Mouse (Mus musculus) heart, embryonic 15.5 days (tissue): ENCODE measurements around the gene Tdrkh. TPM values are rescaled to one million over a fixed set of nuclear protein-coding genes. Genes with fewer than 3 reads are reported as not detected.

Experiments used
- ATAC-seq: fragments of 200-750 bp; cut with Nextera tagmentation; replicated peaks from 2 replicates; pipeline ENCODE4 v1.8.0; 2017; ENCODE audit warnings: low read depth, moderate TSS enrichment; ENCODE audit not compliant: insufficient number of reproducible peaks, insufficient read depth, low FRiP score
- H3K27ac ChIP-seq: fragments of 300-500 bp; sonication (generic); 2 replicates; pipeline ENCODE4 v1.5.1; 2015; ENCODE audit warnings: mild to moderate bottlenecking, inconsistent platforms
- H3K27me3 ChIP-seq: fragments of 300-500 bp; sonication (generic); 2 replicates; pipeline ENCODE4 v1.6.1; 2015; ENCODE audit warnings: inconsistent platforms
- H3K36me3 ChIP-seq: fragments of 300-500 bp; sonication (generic); 2 replicates; pipeline ENCODE4 v1.6.1; 2015; ENCODE audit warnings: mild to moderate bottlenecking, inconsistent platforms
- H3K4me1 ChIP-seq: fragments of 300-500 bp; sonication (generic); replicated peaks from 2 replicates; pipeline ENCODE4 v1.6.1; 2015; ENCODE audit warnings: inconsistent platforms
- H3K4me2 ChIP-seq: fragments of 300-500 bp; sonication (generic); 2 replicates; pipeline ENCODE4 v1.6.1; 2015; ENCODE audit warnings: inconsistent platforms, mild to moderate bottlenecking, moderate library complexity
- H3K4me3 ChIP-seq: fragments of 300-500 bp; sonication (generic); 2 replicates; pipeline ENCODE4 v1.5.1; 2015; ENCODE audit warnings: mild to moderate bottlenecking, inconsistent platforms
- H3K9ac ChIP-seq: fragments of 300-500 bp; sonication (generic); 2 replicates; pipeline ENCODE4 v1.6.1; 2015; ENCODE audit warnings: mild to moderate bottlenecking, inconsistent platforms
- H3K9me3 ChIP-seq: fragments of 300-500 bp; sonication (generic); replicated peaks from 2 replicates; pipeline ENCODE4 v1.6.1; 2016; ENCODE audit warnings: inconsistent platforms
- WGBS: fragments of 180-500 bp; shearing (Covaris S2); methylation state at CpG from one replicate; pipeline ENCODE4 v1.1.7; 2015; ENCODE audit warnings: mixed read lengths; 5-methylcytosine and 5-hydroxymethylcytosine counted together
- polyA plus RNA-seq: library from polyadenylated mRNA; unstranded; fragments of >200 nt; fragmentation: Nextera tagmentation; extraction: Ambion mirVana; gene quantifications from 2 replicates; pipeline ENCODE4 v1.2.1, GENCODE M21; 2015

Tdrkh gene
- polyA plus RNA-seq, 1 experiment from 2014 or later = 10.0 TPM

DNA sequence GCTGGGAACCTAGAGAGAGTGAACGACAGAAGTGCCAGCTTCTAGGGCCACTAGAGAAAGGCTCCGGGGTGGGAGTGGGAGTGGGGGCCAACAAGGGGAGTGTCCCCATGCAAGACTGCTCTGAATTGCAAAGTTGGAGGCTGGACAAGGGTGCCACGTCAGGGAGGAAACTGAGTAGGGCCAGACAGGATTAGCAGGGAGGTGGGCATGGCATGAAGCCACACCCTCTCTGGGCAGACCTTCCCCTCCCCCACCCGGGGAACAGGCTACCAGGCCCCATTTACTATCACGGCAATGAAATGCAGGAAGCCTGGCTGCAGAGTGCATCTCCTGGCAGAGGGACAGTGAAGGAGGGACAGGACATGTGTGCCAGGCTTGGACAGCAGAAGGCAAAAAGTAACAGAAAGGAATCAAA is 39.5 kb upstream of the Tdrkh start:
- peaks cover 31% of the 10 kb centered on the region for H3K4me1 ChIP-seq
- 3% methylated on average over 5 of the region's 5 CpGs for WGBS
- no peaks in the 10 kb centered on the region for H3K36me3 ChIP-seq
- H3K27me3 ChIP-seq = peaks cover 37% of the 10 kb centered on the region
- H3K27ac ChIP-seq = no peak overlapping the region
- ATAC-seq = peak; percentile 58
- no peaks in the 10 kb centered on the region for H3K9me3 ChIP-seq
- H3K4me2 ChIP-seq = peak overlapping the region; percentile 71
- H3K4me3 ChIP-seq = peak overlapping the region; percentile 48
- H3K9ac ChIP-seq = peak overlapping the region; percentile 52

- Histone ChIP-seq H3K4me3 (no peak overlapping the region), H3K4me1 (peaks cover 31% of the 10 kb centered on the region), H3K27me3 (peaks cover 39% of the 10 kb centered on the region), H3K27ac (no peak overlapping the region), H3K9me3 (no peaks in the 10 kb centered on the region), H3K9ac (no peak overlapping the region), H3K4me2 (no peak overlapping the region), H3K36me3 (no peaks in the 10 kb centered on the region)
- ATAC-seq = no peak
Observed at GRCm38 (mm10) chr3:94374636-94375035, 38.4 kb upstream of the Tdrkh start.

- 67% methylated on average over 2 of the region's 2 CpGs for WGBS
- H3K9me3 ChIP-seq = no peaks in the 10 kb centered on the region
- H3K36me3 ChIP-seq = no peaks in the 10 kb centered on the region
- H3K4me3 ChIP-seq = no peak overlapping the region
- no peak overlapping the region for H3K27ac ChIP-seq
- H3K9ac ChIP-seq = no peak overlapping the region
- peaks cover 31% of the 10 kb centered on the region for H3K4me1 ChIP-seq
- peaks cover 39% of the 10 kb centered on the region for H3K27me3 ChIP-seq
- H3K4me2 ChIP-seq = no peak overlapping the region
- ATAC-seq = no peak
Observed at GRCm38 (mm10) chr3:94375146-94375545, 37.9 kb upstream of the Tdrkh start.

GRCm38 (mm10) chr3:94375861-94376260 is 37.2 kb upstream of the Tdrkh start:
- no peaks in the 10 kb centered on the region for H3K9me3 ChIP-seq
- no peak overlapping the region for H3K4me3 ChIP-seq
- H3K9ac ChIP-seq = no peak overlapping the region
- H3K27me3 ChIP-seq = peaks cover 41% of the 10 kb centered on the region
- peaks cover 31% of the 10 kb centered on the region for H3K4me1 ChIP-seq
- H3K4me2 ChIP-seq = no peak overlapping the region
- ATAC-seq = no peak
- no peaks in the 10 kb centered on the region for H3K36me3 ChIP-seq
- no peak overlapping the region for H3K27ac ChIP-seq
- 50% methylated on average over 5 of the region's 5 CpGs for WGBS

DNA sequence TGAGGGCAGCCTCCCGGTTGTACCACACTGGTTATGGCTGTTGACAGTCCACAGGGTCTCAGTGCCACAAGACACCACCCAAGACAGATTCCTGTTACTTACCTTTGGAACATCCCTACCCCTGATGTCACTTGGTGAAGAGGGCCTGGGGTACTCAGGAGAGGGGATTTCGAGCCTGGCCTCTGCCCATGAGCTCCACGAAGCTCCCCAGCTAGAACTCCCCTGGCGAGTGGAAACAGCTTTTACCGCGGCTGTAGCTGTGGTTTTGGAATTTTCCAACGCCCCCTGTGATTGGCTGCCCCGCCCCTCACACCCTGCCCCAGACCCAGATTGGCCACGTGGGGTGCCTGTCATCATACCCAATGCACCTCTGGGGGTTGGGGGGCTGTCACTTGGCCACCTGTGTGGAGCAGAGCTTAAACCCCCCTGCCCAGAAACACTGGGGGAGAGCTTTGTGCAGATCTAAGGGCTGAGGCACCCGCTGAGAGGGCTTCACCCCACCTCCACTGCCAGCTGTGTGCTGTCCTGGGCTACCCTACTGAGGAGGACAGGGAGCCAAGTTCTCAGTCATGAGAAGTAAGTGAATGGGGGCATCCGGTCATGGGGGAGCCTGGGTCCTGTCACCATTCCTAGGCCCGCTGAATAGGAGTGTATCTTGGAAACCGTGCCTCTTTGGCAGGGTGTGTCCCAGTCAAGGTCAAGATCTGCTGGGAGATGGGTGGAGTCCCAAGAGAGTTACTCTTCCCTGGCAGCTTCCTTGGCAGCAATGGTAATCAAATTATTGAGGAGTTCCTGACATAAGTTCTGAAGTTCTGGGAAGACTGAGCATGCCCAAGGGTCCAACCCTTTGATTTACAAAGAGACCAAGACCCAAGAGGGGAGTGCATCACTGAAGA is 35.8 kb upstream of the Tdrkh start:
- no peaks in the 10 kb centered on the region for H3K36me3 ChIP-seq
- H3K9ac ChIP-seq = no peak overlapping the region
- peaks cover 21% of the 10 kb centered on the region for H3K4me1 ChIP-seq
- no peak for ATAC-seq
- no peak overlapping the region for H3K4me3 ChIP-seq
- no peak overlapping the region for H3K27ac ChIP-seq
- 13% methylated on average over 13 of the region's 13 CpGs for WGBS
- no peak overlapping the region for H3K4me2 ChIP-seq
- peaks cover 41% of the 10 kb centered on the region for H3K27me3 ChIP-seq
- H3K9me3 ChIP-seq = no peaks in the 10 kb centered on the region

- Histone ChIP-seq H3K4me3 (no peak overlapping the region), H3K9me3 (no peaks in the 10 kb centered on the region), H3K4me2 (no peak overlapping the region), H3K9ac (no peak overlapping the region), H3K27me3 (peaks cover 34% of the 10 kb centered on the region), H3K4me1 (no peaks in the 10 kb centered on the region), H3K36me3 (no peaks in the 10 kb centered on the region), H3K27ac (no peak overlapping the region)
- WGBS = 17% methylated on average over 9 of the region's 9 CpGs
- ATAC-seq = no peak
Observed at GRCm38 (mm10) chr3:94379831-94380510, 33.1 kb upstream of the Tdrkh start.

GRCm38 (mm10) chr3:94382308-94382707 is 30.8 kb upstream of the Tdrkh start:
- no peaks in the 10 kb centered on the region for H3K36me3 ChIP-seq
- H3K4me1 ChIP-seq = no peaks in the 10 kb centered on the region
- no peak overlapping the region for H3K27ac ChIP-seq
- WGBS = 59% methylated on average over 5 of the region's 5 CpGs
- no peak overlapping the region for H3K4me3 ChIP-seq
- H3K9ac ChIP-seq = no peak overlapping the region
- no peaks in the 10 kb centered on the region for H3K9me3 ChIP-seq
- no peak overlapping the region for H3K4me2 ChIP-seq
- peaks cover 12% of the 10 kb centered on the region; the same call in 1 of the 2 replicates for H3K27me3 ChIP-seq
- no peak for ATAC-seq

DNA sequence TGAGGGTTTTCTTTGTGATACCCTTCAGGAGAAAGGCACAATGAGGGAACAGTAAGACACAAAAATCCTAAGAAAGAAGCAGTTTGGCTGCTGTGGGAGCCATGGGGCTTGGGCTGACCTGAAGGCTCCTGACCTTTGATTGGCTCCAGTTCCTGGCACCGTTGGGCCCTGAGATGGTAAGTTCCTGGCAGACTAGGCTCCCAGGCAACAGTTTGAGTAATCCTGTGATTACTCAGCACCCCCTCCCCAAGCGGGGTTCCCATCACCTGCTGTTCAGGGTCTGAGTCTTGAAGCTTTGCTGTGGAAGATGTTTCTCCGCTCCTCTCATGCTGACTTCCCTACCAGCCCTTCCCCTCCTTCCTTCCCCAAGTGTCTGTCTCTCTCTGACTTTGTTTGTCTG is 29.6 kb upstream of the Tdrkh start:
- no peak overlapping the region for H3K4me3 ChIP-seq
- no peak for ATAC-seq

DNA sequence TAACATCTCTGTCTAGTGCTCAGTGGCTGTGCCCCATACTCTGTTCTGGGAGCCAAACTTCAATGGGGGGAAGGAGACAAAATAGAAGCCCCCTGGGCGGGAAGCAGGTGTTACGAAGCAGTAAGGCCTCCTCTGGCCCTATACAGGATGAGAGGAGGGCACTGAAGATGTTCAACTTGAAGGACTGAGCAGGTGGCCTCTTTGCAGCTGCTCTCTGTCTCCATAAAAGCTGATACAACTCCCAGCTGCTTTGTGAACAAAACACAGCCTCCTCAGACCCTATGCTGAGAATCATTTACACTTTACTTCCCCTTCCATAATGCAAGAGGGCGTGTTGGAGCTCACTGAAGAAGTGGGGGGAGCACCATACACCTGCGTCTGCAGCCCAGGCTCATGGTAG is 26.4 kb upstream of the Tdrkh start:
- H3K4me2 ChIP-seq = no peak overlapping the region
- H3K27me3 ChIP-seq = no peaks in the 10 kb centered on the region; the same call in 1 of the 2 replicates
- no peak overlapping the region for H3K9ac ChIP-seq
- H3K27ac ChIP-seq = no peak overlapping the region
- WGBS = 50% methylated on average over 4 of the region's 4 CpGs
- H3K36me3 ChIP-seq = no peaks in the 10 kb centered on the region
- no peaks in the 10 kb centered on the region for H3K4me1 ChIP-seq
- no peak overlapping the region for H3K4me3 ChIP-seq
- H3K9me3 ChIP-seq = no peaks in the 10 kb centered on the region
- no peak for ATAC-seq

More for the DNA sequence above, 29.6 kb upstream of the Tdrkh start:
- no peak overlapping the region for H3K27ac ChIP-seq
- no peak overlapping the region for H3K4me2 ChIP-seq
- H3K27me3 ChIP-seq = 0 out of 2 replicates have a peak, but pooled peaks cover 5% of the 10 kb centered on the region
- no peaks in the 10 kb centered on the region for H3K4me1 ChIP-seq
- H3K36me3 ChIP-seq = no peaks in the 10 kb centered on the region
- H3K9ac ChIP-seq = no peak overlapping the region
- no peaks in the 10 kb centered on the region for H3K9me3 ChIP-seq
- WGBS = 58% methylated on average over 3 of the region's 3 CpGs

DNA sequence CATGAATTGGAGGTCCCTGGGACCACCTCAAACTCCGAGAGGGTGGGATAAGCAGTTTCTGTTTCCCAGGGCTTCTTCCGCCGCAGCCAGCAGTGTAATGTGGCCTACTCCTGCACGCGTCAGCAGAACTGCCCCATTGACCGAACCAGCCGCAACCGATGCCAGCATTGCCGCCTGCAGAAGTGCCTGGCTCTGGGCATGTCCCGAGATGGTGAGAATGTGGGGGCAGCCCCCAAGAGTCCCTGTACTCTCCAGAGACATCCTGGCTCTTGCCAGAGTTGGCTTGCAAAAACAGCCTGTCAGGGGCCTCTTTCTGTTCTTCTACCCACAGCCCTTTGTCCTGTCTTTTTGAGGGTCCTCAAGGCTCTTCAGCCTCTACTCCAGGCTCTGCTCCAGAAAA is 25.7 kb upstream of the Tdrkh start:
- Histone ChIP-seq H3K9me3 (no peaks in the 10 kb centered on the region), H3K4me1 (no peaks in the 10 kb centered on the region), H3K27me3 (no peaks in the 10 kb centered on the region; the same call in 1 of the 2 replicates), H3K4me3 (no peak overlapping the region), H3K36me3 (no peaks in the 10 kb centered on the region), H3K27ac (no peak overlapping the region), H3K9ac (no peak overlapping the region), H3K4me2 (no peak overlapping the region)
- ATAC-seq = no peak
- 82% methylated on average over 10 of the region's 10 CpGs for WGBS

DNA sequence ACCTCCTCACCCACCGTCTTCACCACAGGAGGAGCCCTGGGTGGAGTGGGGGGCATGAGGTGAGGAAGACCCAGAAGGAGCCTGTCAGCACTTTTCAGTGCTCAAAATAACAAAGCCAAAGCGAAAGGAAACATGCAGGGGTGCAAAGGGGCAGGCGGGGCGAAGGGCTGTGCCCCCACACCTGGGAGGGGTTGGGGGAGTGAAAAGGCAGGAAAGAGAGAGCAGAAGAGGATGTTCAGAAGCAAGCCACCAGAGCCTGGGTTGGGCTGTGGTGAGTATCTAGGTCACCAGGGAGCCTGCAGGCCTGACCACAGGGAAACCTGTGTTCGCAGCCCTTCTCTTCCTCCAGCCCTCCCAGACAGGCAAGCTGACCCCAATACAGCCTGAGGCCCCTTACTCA is 25.0 kb upstream of the Tdrkh start:
- Histone ChIP-seq H3K4me1 (no peaks in the 10 kb centered on the region), H3K9me3 (no peaks in the 10 kb centered on the region), H3K4me3 (no peak overlapping the region), H3K9ac (no peak overlapping the region), H3K27me3 (no peaks in the 10 kb centered on the region; the same call in 1 of the 2 replicates), H3K4me2 (no peak overlapping the region), H3K36me3 (no peaks in the 10 kb centered on the region), H3K27ac (no peak overlapping the region)
- 57% methylated on average over 5 of the region's 5 CpGs for WGBS
- no peak for ATAC-seq
